Mouse (Mus musculus) olfactory bulb, adult 2 months (tissue): ENCODE results near the gene Stum. TPM values are rescaled to one million over a fixed set of nuclear protein-coding genes. Genes with fewer than 3 reads are reported as not detected.

ENCODE experiments used
- H3K27ac ChIP-seq: fragments of 200-500 bp; 2 replicates; pipeline ENCODE4 v1.5.1; 2012; ENCODE audit warnings: low read depth, low read length; ENCODE audit not compliant: insufficient read depth
- H3K4me1 ChIP-seq: fragments of 200-500 bp; 2 replicates; pipeline ENCODE4 v1.6.1; 2012; ENCODE audit warnings: low read length; ENCODE audit not compliant: control insufficient read depth, insufficient read depth
- H3K4me3 ChIP-seq: fragments of 200-500 bp; 2 replicates; pipeline ENCODE4 v1.5.1; 2012; ENCODE audit warnings: mild to moderate bottlenecking, low read depth, low read length, moderate library complexity; ENCODE audit not compliant: insufficient read depth
- CTCF ChIP-seq: fragments of 200-500 bp; IDR thresholded peaks from 2 replicates; pipeline ENCODE4 v1.5.1; 2012; ENCODE audit warnings: low read depth, mild to moderate bottlenecking, low read length, moderate library complexity; ENCODE audit not compliant: insufficient read depth
- POLR2A ChIP-seq: fragments of 200-500 bp; IDR thresholded peaks from 2 replicates; pipeline ENCODE4 v1.6.1; 2012; ENCODE audit warnings: mild to moderate bottlenecking, low read depth, low read length, moderate library complexity; ENCODE audit not compliant: insufficient read depth
- WGBS: fragments of 180-500 bp; shearing (Covaris S2); methylation state at CpG from one replicate; pipeline ENCODE4 v1.1.7; 2018; 5-methylcytosine and 5-hydroxymethylcytosine counted together
- polyA plus RNA-seq: library from polyadenylated mRNA; stranded (reverse); fragments of >200 nt; gene quantifications from 2 replicates; pipeline ENCODE4 v1.2.4, GENCODE M21; 2012; ENCODE audit warnings: low replicate concordance; ENCODE audit not compliant: missing spikeins, insufficient read depth, insufficient read length

The Stum gene
- polyA plus RNA-seq, 1 experiment, result not detected

DNA sequence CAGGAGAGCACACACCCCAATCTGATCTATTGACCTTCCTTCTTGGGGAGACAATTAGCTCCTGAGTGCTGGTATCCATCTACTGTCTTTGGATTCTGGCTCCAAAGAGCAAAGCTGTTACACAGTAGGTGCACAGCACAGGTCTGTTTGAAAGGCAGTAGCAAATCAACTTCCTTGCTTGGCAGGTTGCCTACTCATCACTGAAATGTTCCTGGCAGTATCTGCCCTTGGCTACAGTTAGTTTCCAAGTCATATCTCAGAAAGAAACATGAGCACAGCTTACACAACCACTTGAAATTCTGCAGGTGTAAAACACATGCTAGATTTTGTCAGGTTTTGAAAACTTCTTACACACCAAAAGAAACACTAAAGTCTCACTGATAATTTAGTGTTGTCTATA, 9.7 kb downstream of the Stum start:
- H3K4me3 ChIP-seq, result no peak overlapping the region
- TF ChIP-seq POLR2A (no peak), CTCF (no peak)
- no peak overlapping the region for H3K27ac ChIP-seq
- H3K4me1 ChIP-seq, result 0 out of 2 replicates have a peak, but pooled peaks cover 5% of the 10 kb centered on the region

DNA sequence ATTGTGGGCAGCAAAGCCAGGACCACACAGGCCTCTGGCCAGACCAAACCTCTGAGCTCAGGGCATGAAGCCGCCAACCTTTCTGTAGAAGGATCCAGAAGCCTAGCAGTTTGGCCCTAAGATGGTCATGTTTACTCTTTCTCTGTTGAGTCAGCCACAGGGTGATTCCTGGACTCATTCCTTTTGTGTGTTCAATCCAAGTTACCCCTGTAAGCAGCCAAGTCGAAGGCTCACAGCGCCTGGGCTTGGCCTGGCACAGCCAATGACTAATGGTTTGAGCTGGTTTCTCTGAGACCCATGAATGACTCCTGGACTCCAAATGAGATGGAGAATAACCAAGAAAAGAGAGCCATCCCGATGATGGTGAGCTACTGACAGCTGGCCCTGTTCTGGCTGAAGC, 15.3 kb downstream of the Stum start:
- H3K27ac ChIP-seq, result no peak overlapping the region

DNA sequence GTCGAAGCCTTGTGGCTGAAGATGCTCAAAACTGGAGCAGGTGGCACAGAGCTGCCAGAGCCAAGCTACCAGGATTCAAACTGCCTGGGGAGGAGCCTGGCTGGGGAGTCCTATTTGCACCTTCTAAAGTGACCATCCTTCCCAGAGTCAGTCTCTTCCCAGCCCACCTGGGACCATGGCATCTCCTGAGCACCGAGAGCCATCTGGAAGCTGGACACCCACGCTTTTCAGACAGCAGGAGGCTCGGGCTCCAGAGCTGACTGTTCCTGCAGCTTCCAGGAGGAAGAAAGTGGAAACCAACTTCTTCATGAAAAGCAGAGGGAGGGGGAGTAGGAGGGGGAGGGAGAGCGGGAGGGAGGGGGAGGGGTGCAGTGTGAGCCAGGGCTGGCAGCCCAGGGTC, 17.7 kb downstream of the Stum start:
- no peak overlapping the region for H3K4me3 ChIP-seq
- H3K27ac ChIP-seq, result no peak overlapping the region
- 59% methylated on average over 5 of the region's 5 CpGs for WGBS
- no peak for TF ChIP-seq CTCF
- H3K4me1 ChIP-seq, result peaks cover 37% of the 10 kb centered on the region

More for the DNA sequence above, 15.3 kb downstream of the Stum start:
- no peak for TF ChIP-seq POLR2A
- TF ChIP-seq CTCF, result no peak
- 83% methylated on average over 4 of the region's 4 CpGs for WGBS
- H3K4me3 ChIP-seq, result no peak overlapping the region
- peaks cover 17% of the 10 kb centered on the region for H3K4me1 ChIP-seq

DNA sequence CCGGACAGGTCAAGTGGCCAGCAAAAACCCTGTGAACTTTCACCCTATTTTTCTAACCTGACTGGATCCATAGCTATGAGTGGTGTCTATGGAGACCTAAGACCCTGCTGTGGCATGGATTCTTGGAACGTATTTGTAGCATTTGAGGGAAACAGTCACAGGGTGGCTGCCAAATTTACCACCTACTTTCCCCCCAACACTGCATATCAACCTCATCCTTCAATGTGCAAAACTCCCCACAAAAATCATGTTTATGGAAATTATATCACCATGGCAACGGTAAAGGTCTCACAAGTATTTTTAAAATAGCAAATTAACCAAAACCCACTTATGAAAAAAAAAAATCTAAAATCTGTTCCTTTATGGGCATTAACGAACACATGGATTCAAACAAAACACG, 18.9 kb downstream of the Stum start:
- Histone ChIP-seq H3K4me1 (peaks cover 48% of the 10 kb centered on the region), H3K4me3 (no peak overlapping the region), H3K27ac (no peak overlapping the region)
- no peak for TF ChIP-seq CTCF
- TF ChIP-seq POLR2A, result no peak
- WGBS, result 68% methylated on average over 5 of the region's 5 CpGs

DNA sequence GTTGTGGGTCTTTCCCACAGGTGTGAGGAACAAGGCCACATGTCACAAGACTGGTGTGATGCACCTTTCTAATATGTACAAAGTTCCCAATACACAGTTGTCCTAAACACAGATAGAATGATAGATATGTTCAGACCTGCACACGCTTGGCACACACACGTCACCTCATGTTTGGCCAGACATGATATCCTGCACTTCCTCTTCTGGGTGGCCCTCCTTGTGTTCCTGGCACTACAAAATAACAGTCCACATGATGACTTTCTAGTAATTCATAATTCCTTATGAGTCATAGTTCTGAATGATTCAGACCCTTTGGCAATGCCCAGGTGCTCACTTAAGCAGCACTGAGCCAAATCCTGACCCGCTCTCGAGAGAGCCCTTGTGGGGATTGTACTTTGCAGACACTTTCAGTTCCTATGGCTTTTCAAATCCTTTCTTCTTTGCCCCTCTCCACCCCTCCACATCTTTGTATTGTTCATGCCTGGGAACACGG, 20.3 kb downstream of the Stum start:
- WGBS, result 77% methylated on average over 5 of the region's 5 CpGs
- Histone ChIP-seq H3K4me1 (peaks cover 58% of the 10 kb centered on the region), H3K4me3 (no peak overlapping the region), H3K27ac (no peak overlapping the region)
- TF ChIP-seq POLR2A, result no peak
- TF ChIP-seq CTCF, result no peak

DNA sequence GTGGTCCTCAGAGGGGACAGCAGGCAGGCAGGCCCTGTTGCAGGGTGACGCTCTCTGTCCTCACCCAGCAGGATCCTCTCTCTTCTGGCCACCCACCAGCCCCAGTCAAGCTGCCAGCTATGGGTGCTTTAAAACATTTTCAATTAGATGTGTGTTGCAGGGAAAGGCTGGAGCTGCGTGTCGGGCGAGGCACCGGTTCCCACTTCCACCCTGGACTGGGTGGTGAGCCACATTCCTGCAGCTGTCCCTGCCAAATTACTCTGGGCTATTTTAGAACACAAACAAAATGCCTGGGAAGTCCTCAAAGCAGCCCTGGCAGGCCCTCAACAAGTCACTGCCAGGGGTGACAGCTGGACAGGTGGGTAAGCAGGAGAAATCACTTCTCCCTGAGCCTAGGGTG, 20.9 kb downstream of the Stum start:
- H3K27ac ChIP-seq, result peak overlapping the region; percentile 77
- 37% methylated on average over 5 of the region's 5 CpGs for WGBS

DNA sequence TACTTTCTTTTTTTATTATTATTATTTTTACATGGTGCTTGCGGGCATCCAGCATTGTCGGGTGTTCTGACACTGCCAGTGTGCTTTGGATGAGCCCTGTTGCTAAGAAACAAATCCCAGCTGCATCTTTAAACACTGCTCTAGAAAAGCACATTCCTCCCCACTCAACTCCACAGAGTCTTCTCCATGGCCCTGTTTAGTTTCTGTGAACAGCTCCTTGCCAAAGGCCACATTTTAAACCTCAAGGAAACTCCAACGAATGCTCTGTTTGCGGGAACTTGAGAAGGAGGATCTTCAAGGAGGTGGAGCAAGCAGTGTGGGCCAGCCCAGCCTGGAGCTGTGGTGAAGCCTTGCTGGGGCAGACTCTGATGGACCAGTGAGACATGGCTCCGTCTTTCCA, 22.6 kb downstream of the Stum start:
- WGBS, result 31% methylated on average over 5 of the region's 5 CpGs
- H3K27ac ChIP-seq, result peak overlapping the region; percentile 25
- peaks cover 62% of the 10 kb centered on the region for H3K4me1 ChIP-seq
- TF ChIP-seq POLR2A (no peak), CTCF (no peak)
- no peak overlapping the region for H3K4me3 ChIP-seq

More for the DNA sequence above, 20.9 kb downstream of the Stum start:
- no peak for TF ChIP-seq CTCF
- no peak for TF ChIP-seq POLR2A
- no peak overlapping the region for H3K4me3 ChIP-seq
- H3K4me1 ChIP-seq, result peaks cover 59% of the 10 kb centered on the region

DNA sequence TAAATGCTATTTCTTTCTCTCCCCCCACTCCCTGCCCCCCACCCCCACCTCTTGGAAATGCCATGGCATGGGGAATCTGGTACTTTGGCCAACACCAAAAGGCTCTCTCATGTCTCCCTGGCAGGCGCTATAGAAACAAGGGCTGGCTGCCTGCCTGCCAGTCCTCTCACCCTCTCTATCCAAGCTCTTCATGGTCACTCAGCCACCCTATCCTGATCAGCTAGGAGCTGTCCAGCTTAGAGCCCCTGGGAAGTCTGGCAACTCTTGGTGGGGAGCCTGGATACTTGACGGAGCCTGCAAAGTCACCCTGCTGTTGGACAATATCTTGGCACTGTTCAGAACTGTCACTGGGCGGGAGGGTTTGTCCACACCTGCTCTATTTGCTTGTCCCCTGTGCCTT, 24.6 kb downstream of the Stum start:
- TF ChIP-seq CTCF, result no peak
- peaks cover 50% of the 10 kb centered on the region for H3K4me1 ChIP-seq
- WGBS, result 63% methylated on average over 3 of the region's 3 CpGs
- H3K4me3 ChIP-seq, result no peak overlapping the region
- H3K27ac ChIP-seq, result no peak overlapping the region

DNA sequence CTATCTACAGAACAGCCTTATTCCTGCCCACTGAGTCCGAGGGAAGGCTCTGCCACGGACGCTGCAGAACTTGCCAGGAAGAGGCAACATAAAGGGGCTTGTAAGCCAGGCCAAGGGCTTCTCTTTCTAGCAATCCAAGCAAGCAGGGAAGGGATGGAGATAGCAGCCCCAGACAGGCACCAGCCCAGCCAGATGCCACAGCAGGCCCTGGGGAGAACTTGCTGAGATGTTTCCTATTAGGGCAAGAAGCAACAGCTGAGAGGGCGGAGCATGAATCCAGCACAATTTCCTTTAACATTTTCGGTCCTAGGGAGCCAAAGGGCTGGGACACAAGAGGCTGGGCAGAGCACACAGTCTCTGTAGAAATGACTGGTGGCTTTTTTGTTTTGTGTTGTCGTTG, 25.0 kb downstream of the Stum start:
- TF ChIP-seq POLR2A, result no peak
- no peak for TF ChIP-seq CTCF
- H3K4me1 ChIP-seq, result peaks cover 48% of the 10 kb centered on the region
- H3K27ac ChIP-seq, result no peak overlapping the region
- WGBS, result 31% methylated on average over 6 of the region's 6 CpGs
- no peak overlapping the region for H3K4me3 ChIP-seq

DNA sequence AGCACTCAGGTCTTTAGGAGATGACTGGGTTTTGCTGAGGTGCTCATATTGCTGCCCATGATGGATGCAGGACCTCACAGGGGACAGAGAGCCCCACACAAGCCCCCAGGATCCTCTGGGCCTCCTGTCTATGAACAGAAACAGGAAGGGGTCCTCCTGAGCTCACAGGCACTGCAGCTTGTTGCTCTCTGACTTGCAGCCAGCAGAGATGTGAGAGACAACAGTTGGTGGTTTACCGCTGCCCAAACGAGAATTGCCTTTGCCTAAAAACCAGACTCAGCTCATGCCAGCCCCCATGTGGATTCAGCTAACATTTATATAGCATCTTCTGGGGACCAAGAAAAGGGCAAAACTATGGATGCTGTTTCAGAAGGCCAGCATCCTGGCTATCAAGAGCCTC, 33.7 kb downstream of the Stum start:
- Histone ChIP-seq H3K27ac (no peak overlapping the region), H3K4me1 (peaks cover 19% of the 10 kb centered on the region), H3K4me3 (no peak overlapping the region)
- TF ChIP-seq CTCF (no peak), POLR2A (no peak)
- WGBS, result 66% methylated on average over 2 of the region's 2 CpGs
